Mouse (Mus musculus): ENCODE results near the gene Olfr813.
"Not testable (repeated sequence)": the region's sequence is repeated elsewhere in the genome, so short reads cannot be mapped to it uniquely, and the experiment has no call there.

The Olfr813 gene

DNA sequence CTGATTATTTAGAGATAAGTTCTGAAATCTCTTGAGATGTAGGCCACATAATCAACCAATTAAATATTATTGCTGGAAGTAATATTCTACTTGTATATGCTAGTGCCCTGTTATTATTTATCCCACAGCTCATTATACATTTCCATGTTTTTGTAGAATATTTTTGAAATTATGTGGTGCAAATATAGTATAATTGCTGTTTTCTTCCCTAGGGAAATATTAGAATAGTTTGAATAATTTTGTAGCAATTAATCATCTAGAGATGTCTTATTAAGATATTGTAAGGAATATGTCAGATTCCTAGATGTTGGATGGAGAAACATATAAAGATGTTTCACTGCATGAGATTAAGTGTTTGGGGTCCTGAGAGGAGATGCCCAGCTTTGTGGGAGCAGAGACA is at the start of gene Olfr813:
TSS of gene Olfr813 (plus strand) at position 301 of the 400 bp plus-strand sequence.
- no peak for DNase-seq

DNA sequence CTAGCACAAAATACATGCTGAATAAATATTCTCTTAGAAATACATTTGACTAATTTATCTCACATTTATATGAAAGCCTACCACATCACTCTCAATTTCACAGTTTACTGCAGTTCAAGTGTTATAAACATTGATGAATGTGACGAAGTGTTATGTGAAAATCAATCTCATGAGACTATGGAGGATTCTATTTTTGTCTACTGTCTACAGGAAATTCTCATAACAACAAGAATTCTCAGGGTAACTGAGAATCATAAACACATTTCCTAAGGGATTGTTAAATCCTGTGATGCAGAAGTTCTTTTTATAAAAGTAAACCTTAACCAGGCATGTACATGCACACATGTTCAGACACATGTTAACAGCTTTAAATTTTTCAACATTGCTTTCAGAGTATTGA is 9.2 kb upstream of the Olfr813 start, which contains the start of gene Olfr812:
TSS of gene Olfr812 (minus strand) at position 101 of the 400 bp plus-strand sequence.
- DNase-seq = no peak

GRCm38 (mm10) chr10:129847343-129847742 is 7.8 kb upstream of the Olfr813 start:
- DNase-seq = no peak

- not testable (repeated sequence) for DNase-seq
Observed at GRCm38 (mm10) chr10:129879751-129880150, 24.6 kb downstream of the Olfr813 start, which contains the start of gene Olfr814. Gene Olfr814, minus strand, starts transcription at chr10:129879851.

DNA sequence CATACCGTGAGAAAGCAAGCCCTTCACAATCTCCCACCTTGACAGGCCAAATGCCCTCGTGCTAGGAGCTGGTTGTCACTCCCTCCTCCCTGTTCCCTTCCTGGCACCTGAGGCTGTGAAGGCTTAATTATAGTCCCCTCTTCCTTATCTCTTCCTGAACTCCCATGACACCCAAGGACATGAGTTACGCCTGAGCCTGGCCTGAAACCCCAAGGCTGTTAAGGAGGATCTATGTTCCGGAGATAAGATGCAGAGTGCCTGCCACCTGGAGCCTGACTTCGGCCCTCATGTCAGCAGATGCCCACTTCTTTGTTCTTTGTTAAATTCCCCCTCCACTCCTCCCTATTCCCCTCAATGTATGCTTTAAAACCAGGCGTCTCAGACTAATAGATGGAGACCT is 30.3 kb downstream of the Olfr813 start:
- not testable (repeated sequence) for DNase-seq

GRCm38 (mm10) chr10:129885934-129886333 is 30.8 kb downstream of the Olfr813 start:
- DNase-seq = no peak

DNA sequence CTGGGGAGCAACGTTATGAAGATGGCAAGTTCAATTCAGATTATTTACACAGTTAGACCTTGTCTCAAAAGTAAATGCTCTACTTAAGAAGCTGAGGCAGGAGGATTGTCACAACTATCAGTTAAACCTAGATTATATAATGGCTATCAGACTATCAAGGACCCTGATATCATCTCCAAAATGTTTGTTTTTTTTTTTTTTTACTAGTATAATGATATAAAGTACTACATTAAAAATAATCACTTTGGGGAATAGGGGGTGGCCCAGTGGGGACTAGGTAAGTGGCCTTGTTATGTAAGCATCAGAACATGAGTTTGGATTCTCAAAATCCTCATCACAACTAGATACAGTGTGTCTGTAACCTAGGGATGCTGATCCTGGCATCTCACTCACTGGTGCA is 50.6 kb downstream of the Olfr813 start, which contains the start of gene Olfr815:
TSS of gene Olfr815 (minus strand) at position 101 of the 400 bp plus-strand sequence.
- not testable (repeated sequence) for DNase-seq
